Mouse (Mus musculus) cortical plate, adult 2 months (tissue): ENCODE data around the gene Clec1b. TPM values are rescaled to one million over a fixed set of nuclear protein-coding genes. Genes with fewer than 3 reads are reported as not detected.

Experiments
- H3K27ac ChIP-seq: fragments of 200-500 bp; 2 replicates; pipeline ENCODE4 v1.5.1; 2012; ENCODE audit warnings: low read length, control low read depth, inconsistent platforms; ENCODE audit not compliant: insufficient read depth
- H3K4me1 ChIP-seq: fragments of 200-500 bp; 2 replicates; pipeline ENCODE4 v1.6.1; 2011; ENCODE audit warnings: low read length; ENCODE audit not compliant: control insufficient read depth, insufficient read depth
- H3K4me3 ChIP-seq: fragments of 200-500 bp; 2 replicates; pipeline ENCODE4 v1.5.1; 2011; ENCODE audit warnings: mild to moderate bottlenecking, low read length, control low read depth; ENCODE audit not compliant: insufficient read depth
- CTCF ChIP-seq: fragments of 200-500 bp; IDR thresholded peaks from 2 replicates; pipeline ENCODE4 v1.5.1; 2011; ENCODE audit warnings: mild to moderate bottlenecking, control low read depth, low read length; ENCODE audit not compliant: insufficient read depth; ENCODE audit errors: extremely low read depth
- POLR2A ChIP-seq: fragments of 200-500 bp; IDR thresholded peaks from 2 replicates; pipeline ENCODE4 v1.6.1; 2011; ENCODE audit warnings: mild to moderate bottlenecking, low read length, control low read depth; ENCODE audit not compliant: insufficient read depth; ENCODE audit errors: extremely low read depth
- polyA plus RNA-seq: library from polyadenylated mRNA; depleted of rRNA; stranded (reverse); fragments of >200 nt; gene quantifications from 2 replicates; pipeline ENCODE4 v1.2.3, GENCODE M21; 2012

Gene Clec1b
- polyA plus RNA-seq, 1 experiment: 0.10 TPM

- H3K4me1 ChIP-seq: no peaks in the 10 kb centered on the region
- no peak overlapping the region for H3K4me3 ChIP-seq
- H3K27ac ChIP-seq: no peak overlapping the region
- no peak for TF ChIP-seq POLR2A
- TF ChIP-seq CTCF: no peak
These were observed 8.9 kb downstream of the Clec1b start for GRCm38 (mm10) chr6:129405999-129406398.

- Histone ChIP-seq H3K4me3 (no peak overlapping the region), H3K27ac (no peak overlapping the region), H3K4me1 (no peaks in the 10 kb centered on the region)
- TF ChIP-seq CTCF: no peak
- no peak for TF ChIP-seq POLR2A
These were observed 10.2 kb downstream of the Clec1b start for GRCm38 (mm10) chr6:129407324-129407723.

DNA sequence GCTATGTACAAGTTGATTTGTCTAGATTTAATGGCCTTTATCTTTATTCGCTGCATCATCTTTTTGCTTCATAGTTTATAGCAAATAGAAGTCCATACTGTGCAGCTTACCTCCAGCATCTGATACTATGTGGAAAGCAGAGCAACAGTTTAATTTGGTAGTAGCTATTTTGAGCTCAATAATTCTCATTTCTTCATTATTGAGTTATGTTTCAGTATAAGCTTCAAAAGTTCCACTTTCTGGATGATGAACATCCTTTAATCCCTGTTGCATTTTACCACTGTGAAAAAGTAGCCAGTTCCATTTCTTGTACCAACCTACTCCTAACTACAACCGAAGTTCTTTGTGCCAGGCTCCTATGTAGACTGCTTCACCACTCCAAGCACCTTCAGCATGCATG lies 11.5 kb downstream of the Clec1b start, which contains the start of gene Clec9a:
Gene Clec9a (plus strand): TSS at position 301 of the 400 bp plus-strand sequence.
- TF ChIP-seq CTCF (no peak), POLR2A (no peak)
- H3K27ac ChIP-seq: no peak within 1 kb of the TSS
- H3K4me1 ChIP-seq: no peaks in the 10 kb centered on the region
- H3K4me3 ChIP-seq: no peak within 1 kb of the TSS

DNA sequence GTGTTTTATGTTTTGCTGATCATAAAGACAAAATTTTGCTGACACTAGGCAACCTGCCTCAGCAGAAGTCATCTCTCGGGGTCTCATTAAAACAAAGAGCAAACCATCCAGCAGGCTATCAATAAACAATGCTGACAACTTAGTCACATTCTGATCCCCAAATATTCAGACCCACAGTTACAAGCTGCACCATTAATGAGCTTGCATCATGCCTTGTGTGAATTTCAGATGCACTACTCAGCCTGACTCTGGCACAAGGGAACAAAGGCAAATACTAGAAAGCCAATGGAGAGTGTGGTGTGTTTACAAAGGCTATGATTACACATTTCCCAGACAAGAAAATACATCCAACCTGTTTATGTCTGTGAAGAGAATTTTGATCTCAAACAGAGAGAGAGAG lies 17.1 kb downstream of the Clec1b start:
- Histone ChIP-seq H3K4me1 (no peaks in the 10 kb centered on the region), H3K4me3 (no peak overlapping the region), H3K27ac (no peak overlapping the region)
- TF ChIP-seq POLR2A (no peak), CTCF (no peak)

- H3K4me3 ChIP-seq: no peak overlapping the region
- no peaks in the 10 kb centered on the region for H3K4me1 ChIP-seq
- no peak overlapping the region for H3K27ac ChIP-seq
- no peak for TF ChIP-seq POLR2A
- no peak for TF ChIP-seq CTCF
These were observed 25.2 kb downstream of the Clec1b start for GRCm38 (mm10) chr6:129422311-129422710.

- TF ChIP-seq CTCF (no peak), POLR2A (no peak)
- Histone ChIP-seq H3K4me1 (no peaks in the 10 kb centered on the region), H3K27ac (no peak overlapping the region)
These were observed 26.1 kb downstream of the Clec1b start for GRCm38 (mm10) chr6:129423040-129423733.

GRCm38 (mm10) chr6:129423734-129424072 lies 26.6 kb downstream of the Clec1b start:
- no peak overlapping the region for H3K27ac ChIP-seq
- TF ChIP-seq POLR2A (no peak), CTCF (peak; percentile 78)
- H3K4me1 ChIP-seq: no peaks in the 10 kb centered on the region
- H3K4me3 ChIP-seq: no peak overlapping the region

More at GRCm38 (mm10) chr6:129423040-129423733, 26.1 kb downstream of the Clec1b start:
- no peak overlapping the region for H3K4me3 ChIP-seq

- TF ChIP-seq CTCF: no peak
- TF ChIP-seq POLR2A: no peak
- no peaks in the 10 kb centered on the region for H3K4me1 ChIP-seq
- H3K27ac ChIP-seq: peak overlapping the region; percentile 17; the same call in 1 of the 2 replicates
- no peak overlapping the region for H3K4me3 ChIP-seq
These were observed 28.1 kb downstream of the Clec1b start for GRCm38 (mm10) chr6:129425217-129425616.

- TF ChIP-seq CTCF (no peak), POLR2A (no peak)
These were observed 28.7 kb downstream of the Clec1b start for GRCm38 (mm10) chr6:129425812-129426211.

GRCm38 (mm10) chr6:129427281-129427680 lies 30.2 kb downstream of the Clec1b start:
- TF ChIP-seq POLR2A (no peak), CTCF (no peak)
- Histone ChIP-seq H3K27ac (no peak overlapping the region), H3K4me1 (no peaks in the 10 kb centered on the region), H3K4me3 (no peak overlapping the region)

More at GRCm38 (mm10) chr6:129425812-129426211, 28.7 kb downstream of the Clec1b start:
- Histone ChIP-seq H3K27ac (no peak overlapping the region), H3K4me1 (no peaks in the 10 kb centered on the region), H3K4me3 (no peak overlapping the region)
